Mouse (Mus musculus) erythroblast, embryonic 14.5 days (primary cell): ENCODE measurements around the gene Mbtps1.

ENCODE experiments used
- GATA1 ChIP-seq: IDR thresholded peaks from 2 replicates; pipeline ENCODE4 v1.6.1; 2012; ENCODE audit warnings: low read length, inconsistent platforms, mixed read lengths
- TAL1 ChIP-seq: IDR thresholded peaks from 3 replicates; pipeline ENCODE4 v1.6.1; 2012; ENCODE audit warnings: low read length, inconsistent platforms, mixed read lengths

DNA sequence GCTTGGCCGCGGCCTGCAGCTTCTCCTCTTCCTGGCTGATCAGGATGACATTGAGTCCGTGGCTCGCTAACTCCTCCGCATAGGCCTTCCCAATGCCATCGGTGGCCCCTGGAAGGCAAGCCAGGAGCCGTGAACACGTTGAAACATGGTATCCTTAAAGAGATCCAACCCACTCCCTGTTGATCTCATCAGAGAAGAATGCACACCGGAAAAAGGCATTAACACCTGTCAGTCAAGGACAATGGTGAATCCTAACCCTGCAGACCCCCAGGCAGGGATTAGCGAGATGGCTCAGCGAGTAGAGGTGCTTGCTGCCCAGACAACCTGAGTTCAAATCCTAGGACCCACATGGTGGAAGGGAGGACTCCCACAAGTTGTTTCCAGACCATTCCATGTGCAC, 7.8 kb upstream of the Mbtps1 start:
- TF ChIP-seq TAL1 (no peak), GATA1 (no peak)
